Mouse (Mus musculus): ENCODE results near the gene Filip1.

The Filip1 gene

DNA sequence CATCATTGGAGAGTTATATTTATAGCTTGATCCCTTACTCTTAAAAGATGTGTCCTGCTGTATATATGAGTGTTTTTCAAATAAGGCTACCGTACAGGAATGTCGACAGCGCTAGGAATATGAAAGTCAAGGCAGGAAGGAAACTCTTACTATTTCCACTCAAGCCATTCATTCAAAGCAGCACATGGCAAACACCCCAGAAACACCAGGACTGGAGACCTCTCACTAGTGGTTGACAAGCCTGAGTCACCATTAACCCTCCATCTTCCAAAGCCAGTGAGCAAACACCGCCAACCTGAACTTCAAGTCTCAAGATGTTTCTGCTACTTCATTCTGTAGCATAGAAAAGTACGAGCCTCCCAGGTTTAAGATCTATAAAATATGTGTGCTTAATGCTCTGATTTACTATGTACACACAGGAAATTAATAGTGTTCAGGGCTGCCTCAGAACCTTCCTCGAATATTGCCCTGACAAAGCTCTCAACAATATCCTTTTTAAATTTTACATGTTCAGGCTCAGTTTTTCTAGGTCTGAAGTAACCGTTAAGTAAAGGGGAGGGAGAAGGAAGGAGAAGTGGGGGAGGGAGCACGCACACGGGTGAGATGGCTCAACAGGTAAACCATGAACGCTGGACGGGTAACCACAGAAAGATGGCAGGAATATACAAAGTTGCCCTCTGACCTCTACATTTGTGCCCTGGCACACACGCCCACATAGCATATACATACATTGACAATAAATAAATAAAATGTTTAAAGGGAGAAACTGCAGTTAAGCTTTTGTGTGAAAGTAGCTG is 34.2 kb downstream of the Filip1 start:
- peak; percentile 70 for DNase-seq

DNA sequence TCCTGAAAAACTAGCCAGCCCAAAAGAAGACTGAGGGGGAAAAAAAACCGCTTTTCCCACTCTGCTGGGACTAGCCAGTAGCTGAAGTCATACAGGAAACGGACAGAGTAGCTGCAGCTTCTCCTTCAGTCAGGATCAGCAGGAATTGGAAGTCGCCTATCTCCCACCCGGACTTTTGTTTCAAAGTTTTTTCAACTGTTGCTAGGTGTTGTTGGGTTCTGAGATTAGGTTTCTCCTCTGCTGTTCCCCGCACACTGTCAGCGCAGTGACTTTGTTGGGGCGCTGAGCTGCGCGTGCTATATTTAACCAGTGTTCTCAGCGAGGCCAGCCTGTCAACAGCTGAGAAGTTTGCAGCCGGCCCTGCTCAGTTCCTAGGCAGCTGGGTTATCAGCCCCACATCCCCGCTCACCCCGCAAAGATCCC is 35.1 kb downstream of the Filip1 start:
- peak; percentile 60 for DNase-seq

DNA sequence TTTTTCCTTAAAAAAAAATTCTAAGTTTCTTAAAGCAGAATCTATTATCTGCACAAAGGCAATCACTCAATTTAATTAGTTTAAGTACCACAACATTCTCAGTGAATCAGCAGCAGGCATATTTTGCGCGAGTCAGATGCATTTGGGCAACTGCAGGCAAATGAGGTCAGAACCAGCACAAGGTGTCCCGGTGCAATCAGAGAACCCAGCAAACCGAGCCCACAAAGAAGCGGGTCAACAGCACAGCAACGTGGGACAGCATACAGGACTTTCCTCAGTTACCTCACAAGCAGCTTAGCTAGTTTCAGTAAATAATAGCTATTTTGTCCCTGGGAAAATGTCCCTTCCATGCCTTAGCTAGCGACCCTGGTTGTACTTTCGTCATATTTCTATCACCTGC is 35.9 kb downstream of the Filip1 start:
- peak; percentile 26 for DNase-seq

DNA sequence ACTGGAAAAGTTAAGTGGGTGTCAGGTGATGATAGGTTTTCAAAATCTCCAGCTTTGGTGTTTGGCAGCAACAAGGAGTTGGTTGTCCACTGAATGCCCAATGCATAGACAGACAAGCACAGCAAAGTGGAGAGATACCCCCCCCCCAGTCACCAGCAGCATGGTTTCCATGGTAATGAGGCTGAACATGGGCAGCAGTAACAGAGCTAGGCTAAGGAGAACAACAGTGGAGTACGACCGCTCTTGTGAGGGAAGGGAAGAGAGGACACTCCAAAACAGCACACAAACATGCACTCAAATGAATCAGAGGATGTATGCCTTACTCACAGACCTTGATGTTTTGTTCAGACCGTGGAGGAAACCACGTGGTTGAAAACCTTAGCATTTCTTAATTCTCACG is 37.5 kb downstream of the Filip1 start:
- DNase-seq, result no peak

DNA sequence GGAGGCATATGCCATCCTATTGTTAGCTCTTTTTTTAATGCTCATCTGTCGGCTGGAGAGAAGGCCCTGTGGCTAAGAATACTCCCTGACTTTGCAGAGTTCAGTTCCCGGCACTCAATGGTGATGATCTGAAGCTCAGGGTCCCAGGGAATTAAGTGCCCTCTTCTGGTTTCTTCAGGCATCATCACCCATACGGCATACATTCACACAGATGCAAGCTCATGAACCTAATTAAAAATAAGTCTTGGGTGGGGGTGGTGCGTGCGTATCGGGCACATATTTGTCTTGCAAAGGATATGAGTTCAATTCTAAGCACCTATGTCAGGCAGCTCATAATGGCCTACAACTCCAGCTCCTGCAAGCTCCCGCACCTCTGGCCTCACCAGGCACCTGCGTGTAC is 39.1 kb downstream of the Filip1 start:
- DNase-seq, result no peak

DNA sequence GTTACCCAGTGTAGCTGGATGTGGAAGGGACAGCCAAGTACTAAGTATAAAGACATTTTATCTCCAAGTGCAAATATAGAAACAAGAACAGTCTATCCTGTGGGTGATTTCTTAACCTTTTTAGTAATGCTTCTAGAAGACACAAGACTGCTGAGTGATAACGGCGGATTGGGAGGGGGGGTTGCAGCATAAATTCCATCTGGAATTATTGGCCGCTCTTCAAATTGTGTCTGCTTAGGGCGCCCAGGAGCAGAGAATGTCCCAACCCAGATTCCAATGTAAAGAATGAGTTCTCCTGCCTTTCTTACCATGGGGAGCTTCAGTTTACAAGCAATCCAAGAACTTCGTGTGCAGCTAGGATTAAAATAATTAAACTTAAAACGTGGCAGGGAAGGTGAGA is 39.9 kb downstream of the Filip1 start:
- DNase-seq, result no peak

DNA sequence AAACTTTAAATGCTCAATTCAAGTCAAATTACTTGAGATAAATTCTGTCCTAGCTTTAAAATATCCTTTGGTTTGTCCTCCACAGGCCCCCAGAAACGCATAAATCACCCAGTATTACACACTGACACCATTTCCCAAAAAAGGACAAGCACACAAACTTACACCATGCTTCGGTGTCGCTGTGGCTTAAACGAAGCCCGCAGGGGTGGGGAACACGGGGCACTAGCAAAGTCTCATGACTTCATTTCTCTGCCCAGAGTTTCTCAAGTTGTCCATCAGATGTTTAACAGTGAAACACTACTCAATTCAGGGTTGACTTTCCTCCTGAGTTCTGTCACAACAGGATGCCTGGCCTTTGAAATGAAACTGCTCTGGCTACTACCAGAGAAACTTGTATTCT is 41.0 kb downstream of the Filip1 start:
- DNase-seq, result no peak

DNA sequence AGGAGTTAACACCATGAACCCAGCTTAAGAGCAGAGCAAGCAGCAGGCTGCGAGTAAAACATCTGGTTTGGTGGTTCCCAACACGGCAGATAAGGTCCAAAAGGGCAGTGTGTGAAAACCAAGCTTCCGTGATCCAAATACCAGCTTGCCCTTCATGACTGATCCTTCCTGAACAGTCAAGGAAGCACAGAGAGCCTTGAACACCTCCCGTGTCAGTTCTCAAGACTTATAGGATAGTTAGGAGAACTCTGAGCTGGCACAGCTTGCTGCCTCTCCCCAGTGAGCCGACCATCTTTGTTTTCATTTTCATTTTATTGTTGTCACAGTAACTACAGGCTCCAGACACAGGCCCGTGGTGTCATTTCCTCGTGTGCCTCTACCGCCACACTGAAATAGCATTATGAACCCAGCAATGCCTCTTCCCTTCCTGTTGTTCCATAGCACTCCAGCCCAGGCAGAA is 42.0 kb downstream of the Filip1 start:
- peak; percentile 48 for DNase-seq

DNA sequence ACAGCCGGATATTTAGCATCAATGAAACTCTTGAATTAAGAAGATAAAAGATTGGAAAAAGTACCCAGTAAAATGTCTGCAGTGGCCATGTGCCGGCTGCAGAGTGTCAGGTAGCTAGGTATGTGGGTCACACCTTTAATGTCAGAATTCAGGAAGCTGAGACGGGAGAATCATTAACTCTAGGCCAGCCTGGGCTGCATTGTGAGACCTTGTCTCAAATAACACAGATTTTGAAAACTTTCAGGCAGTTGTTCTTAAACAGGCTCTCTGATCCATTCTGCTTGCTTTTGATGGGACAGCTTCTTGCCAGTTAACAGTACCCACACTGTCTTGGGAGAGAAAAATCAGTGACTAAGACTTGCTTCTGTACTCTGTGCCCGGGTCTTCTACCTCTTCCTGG is 43.1 kb downstream of the Filip1 start:
- DNase-seq, result no peak

DNA sequence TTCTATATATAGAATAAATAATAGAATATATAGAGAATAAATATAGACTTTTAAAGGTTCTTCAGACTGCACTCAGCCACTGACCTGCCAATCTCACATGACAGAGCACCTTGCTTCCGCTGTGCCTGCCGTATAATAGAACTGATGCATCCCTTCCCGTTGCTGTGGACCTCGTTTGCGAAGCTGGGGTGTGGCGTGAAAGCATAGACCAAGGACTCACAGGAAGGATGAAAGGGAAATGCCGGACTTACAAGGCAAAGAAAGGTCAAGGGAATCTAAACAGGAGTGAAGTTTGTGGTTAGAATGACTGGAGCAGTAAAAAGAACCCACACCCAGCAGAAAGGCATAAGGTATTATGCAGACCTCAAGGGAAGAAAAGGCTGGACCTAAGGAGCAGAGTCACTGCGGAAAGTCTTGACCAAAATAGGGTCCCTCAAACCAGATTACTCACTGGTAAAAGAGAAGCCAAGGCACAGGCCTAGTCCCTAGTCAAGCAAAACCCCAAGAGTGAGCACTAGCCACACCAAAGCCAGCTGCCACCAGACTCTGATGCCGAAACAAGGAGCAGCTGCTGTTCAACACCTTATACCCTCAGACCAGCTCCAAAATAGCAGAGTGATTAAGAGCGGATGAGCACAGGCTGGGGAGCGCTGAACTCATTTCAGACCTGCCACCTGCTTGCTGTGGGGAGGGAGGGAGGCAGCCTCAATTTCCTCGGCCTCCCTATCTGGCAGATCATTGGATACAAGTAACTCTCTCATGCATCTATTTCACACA is 45.8 kb downstream of the Filip1 start:
- DNase-seq, result no peak

DNA sequence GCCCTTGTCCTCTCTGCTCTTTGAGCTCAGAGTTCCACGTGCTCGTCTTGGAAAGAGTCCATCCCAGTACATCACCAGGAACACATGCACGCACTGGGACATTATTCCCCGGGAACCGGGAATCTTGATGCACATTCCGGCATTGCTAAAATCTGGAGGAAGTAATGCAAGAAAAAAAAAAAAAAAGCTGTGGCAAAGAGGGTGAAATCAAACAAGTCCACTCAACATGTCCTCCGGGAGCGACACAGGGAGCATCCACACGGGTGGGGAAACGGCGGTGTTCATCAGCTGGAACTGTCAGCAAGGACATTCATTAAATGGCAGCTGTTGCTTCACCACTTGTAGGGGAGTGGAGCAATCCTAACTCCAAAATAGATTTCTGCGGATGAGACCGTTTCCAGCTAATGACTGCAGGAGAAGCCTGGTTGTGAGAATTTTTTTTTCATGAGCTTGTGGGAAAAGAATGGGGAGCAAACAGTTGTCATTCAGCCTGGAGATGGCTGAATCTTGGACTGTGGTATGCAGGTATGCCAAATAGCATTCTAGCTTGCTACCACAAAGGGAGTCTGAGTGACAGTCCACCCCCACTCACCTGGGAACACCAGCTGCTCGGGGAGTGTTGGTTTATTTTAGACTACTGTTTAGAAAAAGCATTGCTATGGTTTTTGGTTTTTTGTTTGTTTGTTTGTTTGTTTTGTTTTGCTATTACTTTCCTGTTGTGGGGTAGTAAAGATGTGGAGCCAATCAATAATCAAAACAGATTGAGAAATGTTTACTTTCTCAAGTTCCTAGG is 46.9 kb downstream of the Filip1 start:
- peak; percentile 54 for DNase-seq

DNA sequence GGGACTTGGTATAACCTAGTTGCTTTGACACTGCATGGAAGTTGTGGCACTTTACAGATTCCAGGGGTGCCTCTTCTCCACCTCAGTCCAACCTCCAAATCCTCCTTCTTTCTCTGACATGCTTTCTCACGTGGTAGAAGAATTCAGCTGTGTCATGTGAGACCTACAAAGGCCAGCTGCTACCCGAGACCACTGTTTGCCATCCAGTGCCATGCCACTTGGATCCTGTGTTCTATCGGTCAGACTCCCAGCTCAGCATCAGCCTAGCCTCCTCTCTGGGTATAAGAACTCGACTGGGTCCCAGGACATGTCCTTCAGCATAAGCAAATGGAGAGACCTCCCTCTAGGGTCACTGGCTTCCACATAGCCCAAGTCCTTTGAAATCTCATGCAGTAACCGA is 47.6 kb downstream of the Filip1 start:
- DNase-seq, result no peak

DNA sequence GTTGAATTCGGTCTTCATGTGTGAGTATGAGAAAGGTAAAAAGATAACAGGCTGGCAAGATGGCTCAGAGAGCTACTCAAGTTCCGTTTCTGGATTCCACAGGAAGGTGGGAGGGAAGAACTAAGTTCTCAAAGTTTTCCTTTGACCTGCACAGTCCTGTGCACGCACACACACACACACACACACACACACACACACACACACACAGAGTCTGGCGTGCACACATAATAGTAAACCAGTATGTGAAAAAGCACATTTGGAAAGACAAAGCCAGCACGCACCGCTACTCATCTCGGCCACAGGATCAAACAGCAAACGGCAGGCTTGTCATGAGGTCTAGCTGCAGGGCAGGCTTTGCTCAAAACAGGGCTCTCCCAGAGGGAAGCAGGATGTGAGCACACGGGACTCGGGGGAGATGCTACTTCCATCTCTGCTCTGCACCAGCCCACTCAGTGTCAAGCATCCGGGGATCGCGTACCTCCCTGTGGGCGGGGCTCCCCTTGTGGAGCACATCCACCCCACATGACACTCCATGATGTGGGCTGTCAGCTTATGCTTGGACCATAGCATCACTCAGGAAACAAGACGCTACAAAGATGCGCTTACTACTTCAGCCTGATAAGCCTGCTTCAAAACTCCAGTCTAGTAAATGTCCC is 50.9 kb downstream of the Filip1 start:
- DNase-seq, result peak; percentile 77

DNA sequence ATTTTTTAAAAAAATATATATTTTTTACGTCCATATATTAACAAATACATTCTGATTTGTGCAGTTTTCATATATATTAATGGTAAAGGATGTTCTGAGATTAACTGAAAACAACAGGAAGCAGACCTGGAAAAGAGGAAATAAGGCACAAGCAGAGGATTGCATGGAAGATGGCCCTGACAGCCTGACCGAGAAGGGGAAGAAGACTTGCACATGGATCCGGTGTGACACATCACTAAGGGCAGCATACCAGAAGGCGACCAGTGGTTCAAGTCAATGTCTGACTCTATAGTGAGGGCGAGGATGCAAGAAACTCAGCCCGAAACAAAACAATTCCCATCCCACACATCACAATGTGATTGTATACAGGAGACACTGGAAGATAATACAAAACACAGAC is 52.2 kb downstream of the Filip1 start:
- DNase-seq, result no peak

DNA sequence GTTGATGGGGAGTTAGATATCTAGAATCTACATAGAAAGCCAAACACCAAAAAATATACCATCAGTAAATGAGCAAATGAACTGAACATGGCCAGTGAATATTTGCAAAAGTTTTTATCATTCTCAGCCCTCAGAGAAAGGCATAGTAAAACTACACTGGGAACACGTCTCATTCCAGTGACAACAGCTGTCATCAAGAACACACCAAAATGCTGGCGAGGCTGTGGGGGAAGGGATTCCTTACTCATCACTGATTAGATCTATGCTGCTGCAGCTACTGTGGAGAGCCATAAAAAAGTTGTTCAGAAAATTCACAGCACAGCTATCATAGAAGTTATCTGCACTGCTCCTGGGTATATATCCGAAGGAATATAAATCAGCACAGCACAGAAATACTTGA is 54.3 kb downstream of the Filip1 start:
- DNase-seq, result no peak

DNA sequence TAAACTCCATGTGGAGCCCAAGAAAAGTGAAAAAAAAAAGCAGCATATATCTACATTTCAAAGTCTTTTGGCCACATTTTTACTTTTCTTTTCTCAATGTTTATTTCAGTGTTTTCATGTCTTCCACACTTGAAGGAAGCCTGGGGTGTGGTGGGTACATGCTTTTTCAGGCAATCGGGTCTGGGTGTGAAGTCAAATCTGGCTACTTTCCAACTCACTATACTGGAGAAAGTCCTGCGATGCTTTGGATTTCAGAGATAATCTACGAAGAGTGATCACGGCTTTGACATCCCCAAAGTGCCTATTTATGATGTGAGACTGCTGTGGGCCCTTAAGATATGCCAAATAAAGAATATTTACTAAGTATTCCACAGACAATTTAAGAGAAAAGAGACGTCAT is 57.7 kb downstream of the Filip1 start:
- no peak for DNase-seq

DNA sequence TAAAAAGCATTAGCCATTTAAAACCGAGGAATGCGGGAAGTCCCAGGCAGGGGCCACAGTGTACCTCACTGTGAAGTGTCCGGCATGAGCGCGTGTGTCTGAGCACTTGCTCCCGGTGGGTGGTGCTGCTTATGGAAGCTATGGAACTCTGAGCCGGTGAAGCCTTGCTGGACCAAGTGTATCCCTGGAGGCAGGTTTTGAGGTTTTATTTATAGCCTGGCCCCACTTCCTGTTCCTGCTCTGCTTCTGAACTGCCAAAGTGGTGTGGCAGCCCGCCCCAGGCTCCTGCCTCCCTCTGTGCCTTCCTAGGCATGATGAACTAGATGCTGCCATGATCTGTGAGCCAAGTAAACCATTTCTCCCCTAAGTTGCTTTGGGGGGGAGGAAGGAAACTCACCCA is 60.7 kb downstream of the Filip1 start:
- no peak for DNase-seq

DNA sequence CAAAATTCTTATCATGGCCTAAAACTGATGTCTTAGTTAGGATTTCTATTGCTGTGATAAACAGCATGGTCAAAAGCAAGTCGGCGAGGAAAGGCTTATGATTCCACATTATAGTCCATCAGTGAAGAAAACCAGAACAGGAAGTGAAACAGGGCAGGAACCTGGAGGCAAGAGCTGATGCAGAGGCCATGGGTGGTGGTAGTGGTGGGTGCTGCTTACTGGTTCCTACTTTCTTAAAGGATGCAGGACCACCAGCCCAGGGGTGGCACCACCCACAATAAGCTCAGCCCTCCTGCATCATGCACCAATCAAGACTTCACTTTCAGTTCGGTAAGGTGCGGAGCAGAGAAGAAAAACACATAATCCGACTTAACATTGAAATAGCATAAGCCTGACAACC is 61.3 kb downstream of the Filip1 start:
- DNase-seq, result no peak

DNA sequence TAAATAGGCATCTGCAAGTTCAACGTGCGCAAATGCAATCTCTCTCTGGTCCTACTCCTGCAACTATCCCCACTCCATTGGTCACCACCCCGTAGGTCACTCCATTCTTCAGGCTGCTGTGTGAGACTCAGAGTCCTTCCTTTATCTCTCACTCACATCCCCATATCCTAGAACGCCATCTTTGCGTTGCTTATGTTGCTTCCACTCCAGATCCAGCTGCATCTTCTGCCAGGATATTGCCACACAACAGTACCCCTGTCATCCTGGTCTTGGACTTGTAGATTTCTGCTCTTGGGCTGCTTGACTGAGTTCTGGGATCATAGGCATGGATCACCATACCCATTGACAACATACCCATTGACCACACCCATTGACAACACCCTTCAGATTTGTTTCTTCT is 62.0 kb downstream of the Filip1 start:
- DNase-seq, result no peak

DNA sequence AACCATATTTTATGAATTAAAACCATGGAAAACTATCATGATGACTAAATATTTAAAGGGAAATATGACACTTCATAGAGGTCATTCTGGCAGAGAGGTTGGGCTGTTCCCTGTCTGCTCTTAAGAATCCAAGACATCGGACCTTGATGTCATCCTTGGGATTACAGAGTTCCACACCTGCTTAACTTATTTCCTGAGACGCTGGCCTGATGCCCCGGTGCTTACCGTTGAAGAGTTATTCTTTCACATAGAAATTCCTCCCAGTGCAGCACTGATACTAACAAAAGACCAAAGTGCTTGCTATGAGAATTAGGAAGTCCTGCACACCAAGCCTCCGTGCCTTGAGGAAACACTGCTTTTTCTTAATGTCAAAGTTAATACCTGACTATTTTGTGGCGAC is 62.6 kb downstream of the Filip1 start:
- no peak for DNase-seq

DNA sequence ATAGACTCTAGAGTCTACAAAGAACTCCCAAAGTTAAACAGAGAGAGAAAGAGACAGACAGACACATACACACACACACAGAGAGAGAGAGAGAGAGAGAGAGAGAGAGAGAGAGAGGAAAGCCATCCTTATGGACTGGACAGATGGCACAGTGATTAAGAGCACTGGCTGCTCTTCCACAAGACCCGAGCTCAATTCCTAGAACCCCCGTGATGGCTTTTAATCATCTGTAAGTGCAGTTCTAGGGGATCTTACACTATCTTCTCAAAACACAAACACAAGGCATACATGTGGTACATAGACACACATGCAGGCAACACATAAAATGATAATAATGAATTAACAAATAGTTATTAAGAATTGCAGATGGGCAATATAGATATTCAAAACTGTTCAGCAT is 64.3 kb downstream of the Filip1 start:
- no peak for DNase-seq

DNA sequence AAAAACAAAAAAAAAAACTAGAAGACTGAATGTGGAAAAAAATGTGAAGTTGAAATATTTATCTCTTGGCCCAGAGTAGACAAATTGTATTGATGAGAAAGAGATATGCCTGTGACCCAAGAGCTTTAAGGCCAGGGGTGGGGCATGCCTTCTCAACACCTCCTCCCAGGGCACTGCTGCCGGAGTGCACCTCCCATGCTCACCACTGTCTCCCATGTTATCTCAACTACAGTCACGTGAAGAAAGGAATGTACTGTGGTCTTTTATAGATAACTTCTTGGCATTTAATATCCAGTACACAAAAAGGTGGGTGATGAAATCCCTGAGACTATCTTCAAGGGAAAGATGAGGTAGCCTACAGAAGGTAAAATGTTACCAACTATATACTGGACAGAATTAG is 64.7 kb downstream of the Filip1 start:
- DNase-seq, result no peak

DNA sequence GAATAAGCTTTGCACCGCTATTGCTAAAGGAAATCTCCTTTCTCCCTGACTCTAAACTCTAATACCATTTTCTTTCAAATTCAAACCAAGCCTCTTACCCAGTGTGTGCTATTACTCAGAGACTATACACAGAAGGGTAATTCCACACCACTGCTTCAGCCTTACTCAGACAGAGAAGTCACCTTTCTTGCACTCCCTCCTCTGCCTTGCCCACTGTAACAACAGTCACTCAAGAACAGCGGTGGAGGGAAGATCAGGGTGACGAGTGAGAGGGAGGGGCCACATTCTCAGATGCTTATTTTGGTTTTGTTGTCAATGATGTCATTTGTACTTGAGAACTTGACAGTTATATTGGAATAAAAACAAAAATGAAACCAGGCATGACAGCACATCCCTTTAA is 65.2 kb downstream of the Filip1 start:
- no peak for DNase-seq

Data from lung, postnatal 36 days (tissue).